13 mouse cellular contexts compared by ENCODE assay signal in the genomic region with DNA sequence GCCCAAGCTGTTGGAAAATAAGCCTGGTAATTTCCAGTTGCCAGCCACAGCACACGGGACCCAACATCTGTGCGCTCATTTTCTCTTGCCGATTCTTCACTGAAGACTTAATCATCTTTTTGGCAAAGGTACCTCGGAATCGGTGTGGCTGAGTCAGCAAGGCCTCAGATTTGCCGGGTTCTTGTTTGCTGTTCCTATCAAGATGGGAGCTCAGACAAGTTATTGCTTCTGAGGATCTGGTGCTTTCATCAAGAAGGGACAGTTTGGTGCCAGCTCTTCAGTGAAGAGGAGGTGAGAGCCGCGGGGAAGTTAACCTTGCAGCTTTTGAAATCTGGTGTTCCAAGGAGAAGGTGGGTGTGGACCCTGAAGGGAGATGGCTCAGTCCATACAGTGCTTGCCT. TPM values are rescaled to one million over a fixed set of nuclear protein-coding genes. Genes with fewer than 3 reads are reported as not detected.
DNase-seq lines count a peak whose midpoint lies in the region; ATAC-seq and TF ChIP-seq lines count a peak whose summit lies in the region.
"Had no signal": no experiment of that assay in that cellular context is flagged by ENCODE, and none has a peak within 500 bp of the region (broad histone marks: within the 10 kb centered on the region; RNA-seq: fewer than 3 reads in every experiment).

No protein-coding gene starts in this region.

- no peak for TF ChIP-seq CTCF in hindbrain, postnatal 0 days (IDR thresholded peaks at IDR 0.05; ENCODE audit: low read depth)
- TF ChIP-seq CTCF in intestine, postnatal 0 days (IDR thresholded peaks at IDR 0.05; ENCODE audit: low read depth): no peak

- 85% methylated on average over 8 of the region's 8 CpGs for WGBS in heart, embryonic 14.5 days
- 83% methylated on average over 8 of the region's 8 CpGs for WGBS in hindbrain, postnatal 0 days
- 66% methylated on average over 8 of the region's 8 CpGs for WGBS in intestine, postnatal 0 days

- intact Hi-C loops in heart, postnatal 25 days (cut with DNase I): no loop called here

- H3K9ac ChIP-seq in heart, embryonic 14.5 days (ENCODE audit: low read length): peak overlapping the region; percentile 87; the same call in 1 of the 2 replicates
- H3K9ac ChIP-seq in hindbrain, postnatal 0 days (replicated peaks; ENCODE audit: low read length): no peak overlapping the region
- no peak overlapping the region for H3K9ac ChIP-seq in intestine, postnatal 0 days (ENCODE audit: low read depth, low read length)

- peaks cover 0 to 8% of the 10 kb centered on the region in 2 experiments; a peak in 1 of 4 replicates for H3K4me1 ChIP-seq in heart, embryonic 14.5 days (ENCODE audit: control insufficient read depth in 2 of 2, insufficient read depth in 2 of 2, low read length in 2 of 2)
- no peaks in the 10 kb centered on the region for H3K4me1 ChIP-seq in hindbrain, postnatal 0 days (ENCODE audit: insufficient read depth, low read length)
- no peaks in the 10 kb centered on the region; the same call in 1 of the 2 replicates for H3K4me1 ChIP-seq in intestine, postnatal 0 days (replicated peaks; ENCODE audit: control insufficient read depth, insufficient read depth, low read length)

- no peaks in the 10 kb centered on the region for H3K27me3 ChIP-seq in heart, embryonic 14.5 days (ENCODE audit: control insufficient read depth, insufficient read depth, low read length)
- H3K27me3 ChIP-seq in hindbrain, postnatal 0 days (ENCODE audit: insufficient read depth, low read length): no peaks in the 10 kb centered on the region
- H3K27me3 ChIP-seq in intestine, postnatal 0 days (replicated peaks; ENCODE audit: control insufficient read depth, insufficient read depth, low read length): no peaks in the 10 kb centered on the region

- no peaks in the 10 kb centered on the region for H3K9me3 ChIP-seq in heart, embryonic 14.5 days (ENCODE audit: control insufficient read depth, low read length)
- no peaks in the 10 kb centered on the region for H3K9me3 ChIP-seq in hindbrain, postnatal 0 days (ENCODE audit: low read length)
- no peaks in the 10 kb centered on the region for H3K9me3 ChIP-seq in intestine, postnatal 0 days (ENCODE audit: control insufficient read depth)

- H3K4me3 ChIP-seq in heart, embryonic 14.5 days (ENCODE audit: control insufficient read depth in 1 of 2, insufficient read depth in 1 of 2, low read depth in 1 of 2, low read length in 2 of 2): no peak overlapping the region
- no peak overlapping the region for H3K4me3 ChIP-seq in hindbrain, postnatal 0 days (ENCODE audit: low read length)
- H3K4me3 ChIP-seq in intestine, postnatal 0 days (ENCODE audit: low read depth, low read length): no peak overlapping the region

- no peak overlapping the region for H3K27ac ChIP-seq in heart, embryonic 14.5 days (replicated peaks in 1 of 2; ENCODE audit: control insufficient read depth in 1 of 2, insufficient read depth in 1 of 2, low read depth in 2 of 2, low read length in 2 of 2)
- no peak overlapping the region for H3K27ac ChIP-seq in hindbrain, postnatal 0 days
- no peak overlapping the region for H3K27ac ChIP-seq in intestine, postnatal 0 days (ENCODE audit: low read depth, low read length)
- H3K27ac ChIP-seq: macrophage had no signal

- peaks cover 44% of the 10 kb centered on the region for H3K36me3 ChIP-seq in heart, embryonic 14.5 days (ENCODE audit: control insufficient read depth, insufficient read depth, low read length)
- peaks cover 7% of the 10 kb centered on the region; the same call in 1 of the 2 replicates for H3K36me3 ChIP-seq in hindbrain, postnatal 0 days (ENCODE audit: insufficient read depth, low read length)
- peaks cover 19% of the 10 kb centered on the region; the same call in 1 of the 2 replicates for H3K36me3 ChIP-seq in intestine, postnatal 0 days (ENCODE audit: control insufficient read depth, insufficient read depth)

- DNase-seq in heart, postnatal 25 days (ENCODE audit: low spot score): no peak
- DNase-seq in right cerebral cortex, postnatal 25 days: peak; percentile 12
- DNase-seq in right cerebral cortex, adult 2 months (ENCODE audit: low spot score in 2 of 2): no peak
- DNase-seq in hindbrain, postnatal 0 days (ENCODE audit: low spot score): no peak
- DNase-seq in embryo, embryonic 9.5 days (ENCODE audit: extremely low spot score): no peak
- no peak for DNase-seq in cerebellum, postnatal 14 days
- DNase-seq: kidney, postnatal 10 days; thymus, postnatal 4 days had no signal

- peak overlapping the region; percentile 87; the same call in 1 of the 2 replicates for H3K4me2 ChIP-seq in heart, embryonic 14.5 days (ENCODE audit: low read length)
- peak overlapping the region; percentile 81; the same call in 1 of the 2 replicates for H3K4me2 ChIP-seq in hindbrain, postnatal 0 days (ENCODE audit: low read depth, low read length)
- H3K4me2 ChIP-seq in intestine, postnatal 0 days (replicated peaks; ENCODE audit: low read depth): no peak overlapping the region

- no peak for ATAC-seq in heart, embryonic 14.5 days (ENCODE audit: insufficient number of reproducible peaks, insufficient read depth, low FRiP score, low read depth)
- no peak for ATAC-seq in hindbrain, postnatal 0 days
- no peak for ATAC-seq in intestine, postnatal 0 days

RNA-seq across cellular contexts. Expression of a gene that starts 1.6 kb away (rescaled TPM):
- 16.8 and 17.4 TPM in 2 replicates for polyA plus RNA-seq in heart, embryonic 14.5 days (2014; fragmentation: Nextera tagmentation; extraction: Ambion mirVana)
- 1 to 10 TPM; 7.9 to 8.4 TPM for total RNA-seq in heart, postnatal 25 days (2021)
- 23.5 and 28.6 TPM in 2 replicates for total RNA-seq in hindbrain, postnatal 0 days (2014; rRNA removed)
- polyA plus RNA-seq in hindbrain, postnatal 0 days (2015; fragmentation: Nextera tagmentation; extraction: Ambion mirVana): 17.4 and 17.9 TPM in 2 replicates
- 10.5 TPM in 2 replicates for polyA plus RNA-seq in intestine, postnatal 0 days (2015; fragmentation: Nextera tagmentation; extraction: Ambion mirVana)

RNA-seq across cellular contexts. Expression of a gene that starts 16.3 kb away (rescaled TPM):
- polyA plus RNA-seq in heart, embryonic 14.5 days (2014; fragmentation: Nextera tagmentation; extraction: Ambion mirVana): not detected in 2 replicates
- total RNA-seq in heart, postnatal 25 days (2021): not detected
- total RNA-seq in hindbrain, postnatal 0 days (2014; rRNA removed): 0.10 TPM in 1 of 2 replicates, not detected in the other
- 0.18 and 0.39 TPM in 2 replicates for polyA plus RNA-seq in hindbrain, postnatal 0 days (2015; fragmentation: Nextera tagmentation; extraction: Ambion mirVana)
- polyA plus RNA-seq in intestine, postnatal 0 days (2015; fragmentation: Nextera tagmentation; extraction: Ambion mirVana): not detected in 2 replicates
- total RNA-seq: gastrocnemius, postnatal 4 days; left cerebral cortex, postnatal 14 days had no signal
- polyA plus RNA-seq: macrophage had no signal

RNA-seq across cellular contexts. Expression of a gene that starts 21.8 kb away (rescaled TPM):
- 0.39 and 0.68 TPM in 2 replicates for polyA plus RNA-seq in heart, embryonic 14.5 days (2014; fragmentation: Nextera tagmentation; extraction: Ambion mirVana)
- under 1 TPM; 0.28 to 0.68 TPM for total RNA-seq in heart, postnatal 25 days (2021)
- 6.5 and 18.9 TPM in 2 replicates for total RNA-seq in hindbrain, postnatal 0 days (2014; rRNA removed)
- 3.6 and 3.8 TPM in 2 replicates for polyA plus RNA-seq in hindbrain, postnatal 0 days (2015; fragmentation: Nextera tagmentation; extraction: Ambion mirVana)
- 2.2 and 2.4 TPM in 2 replicates for polyA plus RNA-seq in intestine, postnatal 0 days (2015; fragmentation: Nextera tagmentation; extraction: Ambion mirVana)

RNA-seq across cellular contexts. Expression of a gene that starts 42.1 kb away (rescaled TPM):
- polyA plus RNA-seq in heart, embryonic 14.5 days (2014; fragmentation: Nextera tagmentation; extraction: Ambion mirVana): 22.5 and 35.4 TPM in 2 replicates
- total RNA-seq in heart, postnatal 25 days (2021): 10 to 100 TPM; 20.0 to 28.8 TPM
- total RNA-seq in hindbrain, postnatal 0 days (2014; rRNA removed): not detected in 2 replicates
- not detected in 2 replicates for polyA plus RNA-seq in hindbrain, postnatal 0 days (2015; fragmentation: Nextera tagmentation; extraction: Ambion mirVana)
- polyA plus RNA-seq in intestine, postnatal 0 days (2015; fragmentation: Nextera tagmentation; extraction: Ambion mirVana): 18.3 and 21.3 TPM in 2 replicates
- total RNA-seq: left cerebral cortex, postnatal 14 days had no signal
- polyA plus RNA-seq: macrophage had no signal

RNA-seq across cellular contexts. Expression of a gene that starts 58.1 kb away (rescaled TPM):
- 0.46 TPM in 1 of 2 replicates, not detected in the other for polyA plus RNA-seq in heart, embryonic 14.5 days (2014; fragmentation: Nextera tagmentation; extraction: Ambion mirVana)
- total RNA-seq in heart, postnatal 25 days (2021): not detected
- total RNA-seq in hindbrain, postnatal 0 days (2014; rRNA removed): not detected in 2 replicates
- polyA plus RNA-seq in hindbrain, postnatal 0 days (2015; fragmentation: Nextera tagmentation; extraction: Ambion mirVana): 0.14 TPM in 1 of 2 replicates, not detected in the other
- polyA plus RNA-seq in intestine, postnatal 0 days (2015; fragmentation: Nextera tagmentation; extraction: Ambion mirVana): 0.39 TPM in 1 of 2 replicates, not detected in the other
- total RNA-seq: left cerebral cortex, postnatal 14 days had no signal
- polyA plus RNA-seq: macrophage had no signal
